Mouse (Mus musculus): Measurements from ENCODE around the gene Hoxa1.

The Hoxa1 gene

GRCm38 (mm10) chr6:52157466-52158275 lies 446 bp downstream of the Hoxa1 start:
- in situ Hi-C loops (cut with MboI), result no loop called here

GRCm38 (mm10) chr6:52156551-52157200 lies 1.4 kb downstream of the Hoxa1 start:
- in situ Hi-C loops (cut with MboI), result no loop called here

GRCm38 (mm10) chr6:52155471-52155870 lies 2.6 kb downstream of the Hoxa1 start:
- in situ Hi-C loops (cut with MboI), result no loop called here

GRCm38 (mm10) chr6:52154044-52154443 lies 4.1 kb downstream of the Hoxa1 start:
- in situ Hi-C loops (cut with MboI), result no loop called here

GRCm38 (mm10) chr6:52153270-52153669 lies 4.8 kb downstream of the Hoxa1 start:
- in situ Hi-C loops (cut with MboI), result no loop called here

- in situ Hi-C loops (cut with MboI), result no loop called here
These were observed 5.6 kb downstream of the Hoxa1 start for GRCm38 (mm10) chr6:52152226-52153193.

- in situ Hi-C loops (cut with MboI), result no loop called here
These were observed 6.5 kb downstream of the Hoxa1 start for GRCm38 (mm10) chr6:52151571-52151970.

- in situ Hi-C loops (cut with MboI), result no loop called here
These were observed 7.6 kb downstream of the Hoxa1 start for GRCm38 (mm10) chr6:52150401-52150966.

GRCm38 (mm10) chr6:52139115-52139514 lies 19.0 kb downstream of the Hoxa1 start:
- in situ Hi-C loops (cut with MboI), result no loop called here

GRCm38 (mm10) chr6:52138576-52138975 lies 19.5 kb downstream of the Hoxa1 start:
- in situ Hi-C loops (cut with MboI), result no loop called here

GRCm38 (mm10) chr6:52137841-52138535 lies 20.1 kb downstream of the Hoxa1 start:
- in situ Hi-C loops (cut with MboI), result no loop called here

- in situ Hi-C loops (cut with MboI), result no loop called here
These were observed 34.4 kb downstream of the Hoxa1 start for GRCm38 (mm10) chr6:52123673-52124072.

- in situ Hi-C loops (cut with MboI), result no loop called here
These were observed 36.9 kb downstream of the Hoxa1 start for GRCm38 (mm10) chr6:52121173-52121572.

- in situ Hi-C loops (cut with MboI), result no loop called here
These were observed 39.0 kb downstream of the Hoxa1 start for GRCm38 (mm10) chr6:52118903-52119635.

GRCm38 (mm10) chr6:52115899-52116298 lies 42.2 kb downstream of the Hoxa1 start:
- in situ Hi-C loops (cut with MboI), result no loop called here

GRCm38 (mm10) chr6:52111846-52112245 lies 46.3 kb downstream of the Hoxa1 start:
- in situ Hi-C loops (cut with MboI), result no loop called here

GRCm38 (mm10) chr6:52107400-52107799 lies 50.7 kb downstream of the Hoxa1 start:
- in situ Hi-C loops (cut with MboI), result no loop called here

GRCm38 (mm10) chr6:52106716-52107115 lies 51.4 kb downstream of the Hoxa1 start:
- in situ Hi-C loops (cut with MboI), result no loop called here

- in situ Hi-C loops (cut with MboI), result no loop called here
These were observed 51.9 kb downstream of the Hoxa1 start for GRCm38 (mm10) chr6:52106178-52106577.
